Mouse (Mus musculus) limb, embryonic 11.5 days (tissue): ENCODE results near the gene Olfr1471. TPM values are rescaled to one million over a fixed set of nuclear protein-coding genes. Genes with fewer than 3 reads are reported as not detected.
"Not testable (repeated sequence)": the region's sequence is repeated elsewhere in the genome, so short reads cannot be mapped to it uniquely, and the experiment has no call there.

Experiments used
- ATAC-seq: fragments of 200-750 bp; cut with Nextera tagmentation; 2 replicates; pipeline ENCODE4 v1.8.0; 2017; ENCODE audit warnings: low read depth; ENCODE audit not compliant: insufficient number of reproducible peaks, low FRiP score, low TSS enrichment
- DNase-seq: peaks from one replicate; pipeline ENCODE4 v3.0.0-alpha.2; 2015; ENCODE audit warnings: low spot score
- H3K27ac ChIP-seq: fragments of 300-500 bp; sonication (generic); replicated peaks from 2 replicates; pipeline ENCODE4 v1.5.1; 2014; ENCODE audit warnings: low read depth, mild to moderate bottlenecking, low read length
- H3K27me3 ChIP-seq: fragments of 300-500 bp; sonication (generic); 2 replicates; pipeline ENCODE4 v1.6.1; 2014; ENCODE audit warnings: mild to moderate bottlenecking, low read length, mixed read lengths; ENCODE audit not compliant: control insufficient read depth, insufficient read depth
- H3K36me3 ChIP-seq: fragments of 300-500 bp; sonication (generic); 2 replicates; pipeline ENCODE4 v1.6.1; 2014; ENCODE audit warnings: mild to moderate bottlenecking, low read length, moderate library complexity, mixed read lengths; ENCODE audit not compliant: control insufficient read depth, insufficient read depth
- H3K4me1 ChIP-seq: fragments of 300-500 bp; sonication (generic); 2 replicates; pipeline ENCODE4 v1.6.1; 2014; ENCODE audit warnings: low read length, mixed read lengths; ENCODE audit not compliant: control insufficient read depth, insufficient read depth
- H3K4me2 ChIP-seq: fragments of 300-500 bp; sonication (generic); 2 replicates; pipeline ENCODE4 v1.6.1; 2014; ENCODE audit warnings: low read depth, mild to moderate bottlenecking, moderate library complexity; ENCODE audit not compliant: severe bottlenecking
- H3K4me3 ChIP-seq: fragments of 300-500 bp; sonication (generic); 2 replicates; pipeline ENCODE4 v1.5.1; 2014; ENCODE audit warnings: low read depth, low read length
- H3K9ac ChIP-seq: fragments of 300-500 bp; sonication (generic); 2 replicates; pipeline ENCODE4 v1.6.1; 2014; ENCODE audit warnings: mild to moderate bottlenecking, low read length
- H3K9me3 ChIP-seq: fragments of 300-500 bp; sonication (generic); 2 replicates; pipeline ENCODE4 v1.6.1; 2016; ENCODE audit warnings: low read length; ENCODE audit not compliant: control insufficient read depth
- WGBS: fragments of 180-500 bp; shearing (Covaris S2); extraction: QIAGEN DNeasy Blood & Tissue Kit; methylation state at CpG from one replicate; pipeline ENCODE4 v1.1.7; 2014; 5-methylcytosine and 5-hydroxymethylcytosine counted together
- polyA plus RNA-seq: library from polyadenylated mRNA; unstranded; fragments of >200 nt; fragmentation: Nextera tagmentation; extraction: Ambion mirVana; gene quantifications from 2 replicates; pipeline ENCODE4 v1.2.1, GENCODE M21; 2014

Gene Olfr1471
- polyA plus RNA-seq, result not detected in 2 replicates

GRCm38 (mm10) chr19:13443109-13443508, at the start of gene Olfr1471:
Olfr1471 (plus strand) TSS chr19:13443409.
- H3K36me3 ChIP-seq, H3K9ac ChIP-seq, DNase-seq, H3K27ac ChIP-seq, H3K4me2 ChIP-seq, ATAC-seq, H3K27me3 ChIP-seq, H3K9me3 ChIP-seq, H3K4me3 ChIP-seq, H3K4me1 ChIP-seq: not testable (repeated sequence)
- WGBS, result 81% methylated on average over 2 of the region's 2 CpGs

- H3K4me1 ChIP-seq, result no peaks in the 10 kb centered on the region
- WGBS, result 85% methylated on average over 2 of the region's 2 CpGs
- ATAC-seq, result no peak
- H3K27ac ChIP-seq, result no peak within 1 kb of the TSS
- H3K9ac ChIP-seq, result no peak within 1 kb of the TSS
- H3K27me3 ChIP-seq, result no peaks in the 10 kb centered on the region
- H3K36me3 ChIP-seq, result no peaks in the 10 kb centered on the region
- no peaks in the 10 kb centered on the region; the same call in none of the 2 replicates for H3K9me3 ChIP-seq
- no peak within 1 kb of the TSS for H3K4me3 ChIP-seq
- DNase-seq, result no peak
- no peak within 1 kb of the TSS for H3K4me2 ChIP-seq
These were observed 35.7 kb upstream of the Olfr1471 start, which contains the start of gene Olfr1469 for GRCm38 (mm10) chr19:13407549-13407948. Olfr1469 (plus strand) TSS chr19:13407849.

GRCm38 (mm10) chr19:13455986-13456385, 12.8 kb downstream of the Olfr1471 start, which contains the start of gene Olfr1472:
Olfr1472 (minus strand) TSS chr19:13456086.
- Histone ChIP-seq H3K4me1 (no peaks in the 10 kb centered on the region), H3K4me2 (no peak within 1 kb of the TSS), H3K36me3 (no peaks in the 10 kb centered on the region), H3K9ac (no peak within 1 kb of the TSS), H3K27ac (no peak within 1 kb of the TSS), H3K9me3 (no peaks in the 10 kb centered on the region; the same call in 1 of the 2 replicates), H3K27me3 (no peaks in the 10 kb centered on the region), H3K4me3 (no peak within 1 kb of the TSS)
- WGBS, result 85% methylated on average over 1 of the region's 1 CpGs
- ATAC-seq (no peak), DNase-seq (no peak)

GRCm38 (mm10) chr19:13469265-13469664, 26.1 kb downstream of the Olfr1471 start, which contains the start of gene Olfr1474:
Olfr1474 (plus strand) TSS chr19:13469565.
- H3K27me3 ChIP-seq, H3K36me3 ChIP-seq, DNase-seq, H3K27ac ChIP-seq, H3K9me3 ChIP-seq, H3K9ac ChIP-seq, H3K4me1 ChIP-seq, H3K4me2 ChIP-seq, H3K4me3 ChIP-seq, ATAC-seq: not testable (repeated sequence)
- 80% methylated on average over 4 of the region's 4 CpGs for WGBS

GRCm38 (mm10) chr19:13480096-13480495, 36.9 kb downstream of the Olfr1471 start, which contains the start of gene Olfr1475:
Olfr1475 (minus strand) TSS chr19:13480196.
- no peaks in the 10 kb centered on the region for H3K36me3 ChIP-seq
- no peaks in the 10 kb centered on the region for H3K9me3 ChIP-seq
- H3K4me1 ChIP-seq, result no peaks in the 10 kb centered on the region
- ATAC-seq (no peak), DNase-seq (no peak)
- no peak within 1 kb of the TSS for H3K9ac ChIP-seq
- no peak within 1 kb of the TSS for H3K27ac ChIP-seq
- H3K4me3 ChIP-seq, result no peak within 1 kb of the TSS
- no peaks in the 10 kb centered on the region for H3K27me3 ChIP-seq
- no peak within 1 kb of the TSS for H3K4me2 ChIP-seq

- no peak within 1 kb of the TSS for H3K9ac ChIP-seq
- H3K4me3 ChIP-seq, result no peak within 1 kb of the TSS
- no peaks in the 10 kb centered on the region for H3K4me1 ChIP-seq
These were observed 57.0 kb downstream of the Olfr1471 start, which contains the start of gene Olfr1477 for GRCm38 (mm10) chr19:13500246-13500645. Olfr1477 (plus strand) TSS chr19:13500546.

More at GRCm38 (mm10) chr19:13500246-13500645, 57.0 kb downstream of the Olfr1471 start, which contains the start of gene Olfr1477:
- H3K27me3 ChIP-seq, result no peaks in the 10 kb centered on the region
- ATAC-seq (no peak), DNase-seq (no peak)
- no peaks in the 10 kb centered on the region for H3K36me3 ChIP-seq
- H3K4me2 ChIP-seq, result no peak within 1 kb of the TSS
- WGBS, result 78% methylated on average over 3 of the region's 3 CpGs
- no peaks in the 10 kb centered on the region for H3K9me3 ChIP-seq
- no peak within 1 kb of the TSS for H3K27ac ChIP-seq

Other genes starting within 250 kb of the Olfr1471 start
- gene Olfr1463, start 212.1 kb upstream of the Olfr1471 start, polyA plus RNA-seq, result not detected in 2 replicates
- gene Olfr1465, start 127.9 kb upstream of the Olfr1471 start, polyA plus RNA-seq, result not detected in 2 replicates
- gene Olfr1466, start 104.5 kb upstream of the Olfr1471 start, polyA plus RNA-seq, result not detected in 2 replicates
- not detected in 2 replicates for gene Olfr1467, start 81.2 kb upstream of the Olfr1471 start, polyA plus RNA-seq
- gene Olfr1469, start 35.6 kb upstream of the Olfr1471 start, polyA plus RNA-seq, result not detected in 2 replicates
- gene Olfr1472, start 12.7 kb downstream of the Olfr1471 start, polyA plus RNA-seq, result not detected in 2 replicates
- gene Olfr1474, start 26.2 kb downstream of the Olfr1471 start, polyA plus RNA-seq, result not detected in 2 replicates
- gene Olfr1475, start 36.8 kb downstream of the Olfr1471 start, polyA plus RNA-seq, result not detected in 2 replicates
- gene Olfr1477, start 57.1 kb downstream of the Olfr1471 start, polyA plus RNA-seq, result not detected in 2 replicates
- not detected in 2 replicates for gene Olfr1480, start 84.5 kb downstream of the Olfr1471 start, polyA plus RNA-seq
- not detected in 2 replicates for gene Olfr1484, start 140.1 kb downstream of the Olfr1471 start, polyA plus RNA-seq
- gene Olfr1487, start 174.0 kb downstream of the Olfr1471 start, polyA plus RNA-seq, result not detected in 2 replicates
- not detected in 2 replicates for gene Olfr1489, start 188.2 kb downstream of the Olfr1471 start, polyA plus RNA-seq
- not detected in 2 replicates for gene Olfr1490, start 207.7 kb downstream of the Olfr1471 start, polyA plus RNA-seq